Mouse (Mus musculus): ENCODE measurements around the gene Fbxo27. TPM values are rescaled to one million over a fixed set of nuclear protein-coding genes. Genes with fewer than 3 reads are reported as not detected.
"Not testable (repeated sequence)": the region's sequence is repeated elsewhere in the genome, so short reads cannot be mapped to it uniquely, and the experiment has no call there.

Gene Fbxo27
- total and polyA plus RNA-seq, 3 experiments: 0.23 to 1.2 TPM; not detected in 1

GRCm38 (mm10) chr7:28697277-28697676 is 4.6 kb downstream of the Fbxo27 start:
- Histone ChIP-seq H3K4me3 (no peak overlapping the region), H3K9ac (ENCODE audit: low read depth, low read length) (no peak overlapping the region), H3K79me2 (replicated peaks; ENCODE audit: control insufficient read depth, insufficient read depth, low read length) (no peaks in the 10 kb centered on the region), H3K27me3 (ENCODE audit: control insufficient read depth, insufficient read depth, low read length) (0 out of 2 replicates have a peak, but pooled peaks cover 2% of the 10 kb centered on the region), H3K27ac (no peak overlapping the region), H3K36me3 (ENCODE audit: control insufficient read depth, insufficient read depth, low read length) (no peaks in the 10 kb centered on the region), H3K4me1 (ENCODE audit: control insufficient read depth, insufficient read depth, low read length) (no peaks in the 10 kb centered on the region)
- no peak for DNase-seq
- TF ChIP-seq EP300 (IDR thresholded peaks at IDR 0.05; ENCODE audit: insufficient read depth, low read depth, low read length) (no peak), CTCF (IDR thresholded peaks at IDR 0.05) (no peak), POLR2A (IDR thresholded peaks at IDR 0.05; ENCODE audit: insufficient read depth, low read depth, low read length) (no peak)
- intact Hi-C loops (cut with DNase I): no loop called here
- 81% methylated on average over 11 of the region's 11 CpGs for WGBS

- 94% methylated on average over 4 of the region's 4 CpGs for WGBS
- Histone ChIP-seq H3K4me1 (ENCODE audit: control insufficient read depth, insufficient read depth, low read length) (no peaks in the 10 kb centered on the region), H3K79me2 (replicated peaks; ENCODE audit: control insufficient read depth, insufficient read depth, low read length) (no peaks in the 10 kb centered on the region), H3K4me3 (no peak overlapping the region), H3K36me3 (ENCODE audit: control insufficient read depth, insufficient read depth, low read length) (no peaks in the 10 kb centered on the region), H3K9ac (ENCODE audit: low read depth, low read length) (no peak overlapping the region), H3K27ac (no peak overlapping the region), H3K27me3 (ENCODE audit: control insufficient read depth, insufficient read depth, low read length) (no peaks in the 10 kb centered on the region)
- intact Hi-C loops (cut with DNase I): no loop called here
- TF ChIP-seq POLR2A (IDR thresholded peaks at IDR 0.05; ENCODE audit: insufficient read depth, low read depth, low read length) (no peak), EP300 (IDR thresholded peaks at IDR 0.05; ENCODE audit: insufficient read depth, low read depth, low read length) (no peak), CTCF (IDR thresholded peaks at IDR 0.05) (no peak)
- DNase-seq: no peak
Observed at GRCm38 (mm10) chr7:28700269-28700668, 7.6 kb downstream of the Fbxo27 start.

DNA sequence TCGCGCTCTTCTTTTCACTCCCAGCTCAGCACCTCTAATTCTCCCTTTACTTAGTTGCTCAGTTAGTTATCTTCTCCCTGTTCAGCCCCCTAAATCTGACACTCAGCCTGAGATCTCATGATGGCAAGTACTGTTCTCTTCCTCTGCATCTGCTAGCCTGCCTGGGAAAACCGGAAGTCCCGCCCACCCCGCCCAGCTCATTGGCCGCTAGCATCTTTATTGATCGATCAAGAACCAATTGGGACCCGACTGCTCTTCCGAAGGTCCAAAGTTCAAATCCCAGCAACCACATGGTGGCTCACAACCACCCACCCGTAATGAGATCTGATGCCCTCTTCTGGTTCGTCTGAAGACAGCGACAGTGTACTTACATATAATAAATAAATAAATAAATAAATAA is 8.7 kb downstream of the Fbxo27 start:
- DNase-seq; intact Hi-C loops (cut with DNase I): not testable (repeated sequence)
- 94% methylated on average over 12 of the region's 12 CpGs for WGBS

GRCm38 (mm10) chr7:28702601-28703143 is 10.0 kb downstream of the Fbxo27 start:
- TF ChIP-seq POLR2A (IDR thresholded peaks at IDR 0.05; ENCODE audit: insufficient read depth, low read depth, low read length) (no peak), CTCF (IDR thresholded peaks at IDR 0.05) (no peak), EP300 (IDR thresholded peaks at IDR 0.05; ENCODE audit: insufficient read depth, low read depth, low read length) (no peak)
- Histone ChIP-seq H3K79me2 (replicated peaks; ENCODE audit: control insufficient read depth, insufficient read depth, low read length) (no peaks in the 10 kb centered on the region), H3K4me3 (no peak overlapping the region), H3K27me3 (ENCODE audit: control insufficient read depth, insufficient read depth, low read length) (no peaks in the 10 kb centered on the region), H3K27ac (no peak overlapping the region), H3K9ac (ENCODE audit: low read depth, low read length) (no peak overlapping the region), H3K4me1 (ENCODE audit: control insufficient read depth, insufficient read depth, low read length) (no peaks in the 10 kb centered on the region), H3K36me3 (ENCODE audit: control insufficient read depth, insufficient read depth, low read length) (no peaks in the 10 kb centered on the region)
- intact Hi-C loops (cut with DNase I): no loop called here
- WGBS: 54% methylated on average over 9 of the region's 9 CpGs
- DNase-seq: no peak

More for the DNA sequence above, 8.7 kb downstream of the Fbxo27 start:
- not testable (repeated sequence) for H3K79me2 ChIP-seq (replicated peaks; ENCODE audit: control insufficient read depth, insufficient read depth, low read length); H3K36me3 ChIP-seq (ENCODE audit: control insufficient read depth, insufficient read depth, low read length); H3K27ac ChIP-seq; H3K27me3 ChIP-seq (ENCODE audit: control insufficient read depth, insufficient read depth, low read length); H3K9ac ChIP-seq (ENCODE audit: low read depth, low read length); H3K4me1 ChIP-seq (ENCODE audit: control insufficient read depth, insufficient read depth, low read length); H3K4me3 ChIP-seq

- intact Hi-C loops (cut with DNase I): no loop called here
Observed at GRCm38 (mm10) chr7:28709454-28709853, 16.8 kb downstream of the Fbxo27 start.

DNA sequence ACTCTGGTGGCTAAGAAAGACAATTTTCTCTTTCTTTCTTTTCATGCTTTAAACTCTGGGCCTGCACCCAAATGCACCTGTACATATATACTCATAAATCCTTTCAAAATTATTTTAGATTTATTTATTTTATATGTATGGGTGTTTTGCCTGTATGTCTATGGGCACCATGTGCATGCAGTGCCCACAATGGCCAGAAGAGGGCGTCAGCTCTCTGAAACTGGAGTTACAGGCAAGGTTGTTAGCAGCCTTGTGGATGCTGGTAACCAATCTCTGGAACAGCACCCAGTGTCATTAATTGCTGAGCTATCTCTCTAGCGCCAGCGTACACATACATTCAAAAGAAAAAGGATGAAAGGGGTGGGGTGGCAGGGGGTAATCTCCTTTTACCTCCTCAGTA is 18.3 kb downstream of the Fbxo27 start:
- no peaks in the 10 kb centered on the region for H3K79me2 ChIP-seq (replicated peaks; ENCODE audit: control insufficient read depth, insufficient read depth, low read length)
- no peak for DNase-seq
- H3K27me3 ChIP-seq (ENCODE audit: control insufficient read depth, insufficient read depth, low read length): no peaks in the 10 kb centered on the region
- TF ChIP-seq EP300 (IDR thresholded peaks at IDR 0.05; ENCODE audit: insufficient read depth, low read depth, low read length) (no peak), CTCF (IDR thresholded peaks at IDR 0.05) (peak; percentile 25), POLR2A (IDR thresholded peaks at IDR 0.05; ENCODE audit: insufficient read depth, low read depth, low read length) (no peak)
- H3K4me3 ChIP-seq: no peak overlapping the region
- intact Hi-C loops (cut with DNase I): no loop called here
- no peak overlapping the region for H3K9ac ChIP-seq (ENCODE audit: low read depth, low read length)
- no peaks in the 10 kb centered on the region for H3K36me3 ChIP-seq (ENCODE audit: control insufficient read depth, insufficient read depth, low read length)
- WGBS: 63% methylated on average over 3 of the region's 3 CpGs
- H3K27ac ChIP-seq: no peak overlapping the region
- no peaks in the 10 kb centered on the region for H3K4me1 ChIP-seq (ENCODE audit: control insufficient read depth, insufficient read depth, low read length)

More at GRCm38 (mm10) chr7:28709454-28709853, 16.8 kb downstream of the Fbxo27 start:
- H3K4me3 ChIP-seq: no peak overlapping the region
- TF ChIP-seq POLR2A (IDR thresholded peaks at IDR 0.05; ENCODE audit: insufficient read depth, low read depth, low read length) (no peak), EP300 (IDR thresholded peaks at IDR 0.05; ENCODE audit: insufficient read depth, low read depth, low read length) (no peak), CTCF (IDR thresholded peaks at IDR 0.05) (no peak)
- no peaks in the 10 kb centered on the region for H3K79me2 ChIP-seq (replicated peaks; ENCODE audit: control insufficient read depth, insufficient read depth, low read length)
- no peak overlapping the region for H3K9ac ChIP-seq (ENCODE audit: low read depth, low read length)
- DNase-seq: no peak
- no peaks in the 10 kb centered on the region for H3K27me3 ChIP-seq (ENCODE audit: control insufficient read depth, insufficient read depth, low read length)
- H3K27ac ChIP-seq: no peak overlapping the region
- H3K4me1 ChIP-seq (ENCODE audit: control insufficient read depth, insufficient read depth, low read length): no peaks in the 10 kb centered on the region
- H3K36me3 ChIP-seq (ENCODE audit: control insufficient read depth, insufficient read depth, low read length): no peaks in the 10 kb centered on the region

Data from heart, adult 2 months (tissue).